Mouse (Mus musculus): ENCODE measurements around the gene Dop1b.
A peak's percentile ranks its signal among the peaks of the same experiment; 100 is the strongest.

GRCm38 (mm10) chr16:93770271-93770926 lies 58.7 kb downstream of the Dop1b start:
- 0 out of 2 replicates have a peak, but pooled peaks have one; percentile 6 for TF ChIP-seq CTCF (IDR thresholded peaks at IDR 0.05; ENCODE audit: low read depth)
- no peak for TF ChIP-seq EP300 (IDR thresholded peaks at IDR 0.05; ENCODE audit: low read depth)

Data from liver, embryonic 14.5 days (tissue).